Mouse (Mus musculus): ENCODE data around the gene Cacna1d. TPM values are rescaled to one million over a fixed set of nuclear protein-coding genes. Genes with fewer than 3 reads are reported as not detected.

The Cacna1d gene
- polyA plus RNA-seq, 1 experiment from 2014 or later: 10.1 TPM

Other genes starting within 250 kb of the Cacna1d start
- gene Dcp1a, start 11.9 kb downstream of the Cacna1d start, polyA plus RNA-seq (2014; fragmentation: Nextera tagmentation; extraction: Ambion mirVana): 14.5 and 20.5 TPM in 2 replicates
- gene Tkt, start 56.9 kb upstream of the Cacna1d start, polyA plus RNA-seq (2014; fragmentation: Nextera tagmentation; extraction: Ambion mirVana): 94.2 and 166 TPM in 2 replicates
- gene Prkcd, start 134.8 kb upstream of the Cacna1d start, polyA plus RNA-seq (2014; fragmentation: Nextera tagmentation; extraction: Ambion mirVana): 10.6 and 12.8 TPM in 2 replicates
- gene Rft1, start 162.9 kb upstream of the Cacna1d start, polyA plus RNA-seq (2014; fragmentation: Nextera tagmentation; extraction: Ambion mirVana): 7.7 and 10.3 TPM in 2 replicates
- 17.0 and 20.9 TPM in 2 replicates for gene Sfmbt1, start 223.4 kb upstream of the Cacna1d start, polyA plus RNA-seq (2014; fragmentation: Nextera tagmentation; extraction: Ambion mirVana)

All from midbrain, embryonic 14.5 days (tissue).